Mouse (Mus musculus) layer of hippocampus, postnatal 25 days (tissue): ENCODE measurements around the gene Kcnk1. TPM values are rescaled to one million over a fixed set of nuclear protein-coding genes. Genes with fewer than 3 reads are reported as not detected.

Experiments used
- DNase-seq, 2 experiments: peaks; one replicate each; pipeline ENCODE4 v3.0.0; 2022; ENCODE audit warnings: mixed read lengths in 2 of 2, low spot score in 1 of 2; ENCODE audit errors: extremely low spot score in 1 of 2
- total RNA-seq, 2 experiments: library from RNA; stranded (reverse); gene quantifications; 2 replicates each; pipeline ENCODE4 v1.2.3; 2021

Gene Kcnk1
- total RNA-seq, 2 experiments from 2014 or later: 78.3 to 82.5 TPM

GRCm38 (mm10) chr8:126032776-126033175 lies 37.8 kb downstream of the Kcnk1 start:
- no peak for DNase-seq

- no peak for DNase-seq
These were observed 40.1 kb downstream of the Kcnk1 start for GRCm38 (mm10) chr8:126035046-126035445.

DNA sequence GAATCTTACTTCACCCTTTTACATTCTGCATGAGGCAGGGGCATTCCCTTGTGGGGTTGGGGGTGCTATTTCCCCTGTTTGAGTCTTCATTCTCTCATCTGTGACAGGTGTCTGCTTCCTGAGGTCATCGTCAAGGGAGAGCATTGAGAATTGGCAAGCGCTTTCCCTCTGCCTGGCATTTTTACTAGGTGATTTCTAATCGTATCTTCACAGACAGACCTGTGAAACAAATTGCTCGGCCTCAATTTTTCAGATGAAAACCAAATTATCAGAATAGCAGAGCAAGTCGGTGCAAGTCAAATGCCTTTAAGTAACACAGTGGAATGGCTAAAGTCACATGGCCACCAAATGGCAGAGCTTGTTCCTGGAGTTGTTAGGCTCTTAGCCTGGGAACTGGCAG lies 41.4 kb downstream of the Kcnk1 start:
- DNase-seq: no peak

GRCm38 (mm10) chr8:126045751-126046150 lies 50.8 kb downstream of the Kcnk1 start:
- DNase-seq: no peak

DNA sequence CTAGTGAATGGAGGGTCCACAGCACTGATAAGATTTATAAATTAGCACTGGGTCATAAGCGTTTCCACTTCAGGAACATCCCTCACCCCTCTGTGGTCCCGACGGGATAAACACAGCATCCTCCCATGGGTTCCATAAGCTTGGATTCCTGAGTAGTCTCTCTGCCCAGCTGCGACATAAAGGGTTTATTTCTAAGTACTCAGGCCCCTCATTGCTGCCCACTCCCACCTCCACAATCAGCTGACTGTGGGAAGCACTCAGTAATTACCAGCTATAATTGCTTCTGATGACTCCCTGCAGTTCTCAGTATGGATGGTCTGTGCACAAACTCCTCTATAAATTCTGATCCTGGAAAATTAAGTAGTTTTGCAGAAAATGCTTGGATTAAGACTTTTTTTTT lies 58.9 kb downstream of the Kcnk1 start:
- DNase-seq: no peak

DNA sequence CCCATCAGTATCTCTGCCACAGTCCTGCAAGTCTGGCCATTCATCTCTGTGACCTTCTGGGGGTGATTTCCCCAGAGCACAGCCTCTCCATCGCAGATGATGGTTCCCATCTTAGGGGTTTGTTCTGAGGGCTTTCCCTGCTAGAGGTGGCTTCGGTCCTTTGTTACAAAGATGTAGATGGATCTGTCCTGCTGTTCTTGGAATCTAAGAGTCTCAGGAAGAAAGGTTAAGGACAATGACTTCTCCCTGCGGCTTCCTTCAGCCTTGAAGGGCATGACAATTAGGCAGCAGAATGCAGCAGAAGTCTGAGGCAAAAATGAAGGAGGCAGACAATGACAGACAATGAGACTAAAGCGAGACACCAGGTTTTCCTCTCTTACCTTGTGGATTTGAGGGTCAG lies 63.9 kb downstream of the Kcnk1 start:
- DNase-seq: no peak

DNA sequence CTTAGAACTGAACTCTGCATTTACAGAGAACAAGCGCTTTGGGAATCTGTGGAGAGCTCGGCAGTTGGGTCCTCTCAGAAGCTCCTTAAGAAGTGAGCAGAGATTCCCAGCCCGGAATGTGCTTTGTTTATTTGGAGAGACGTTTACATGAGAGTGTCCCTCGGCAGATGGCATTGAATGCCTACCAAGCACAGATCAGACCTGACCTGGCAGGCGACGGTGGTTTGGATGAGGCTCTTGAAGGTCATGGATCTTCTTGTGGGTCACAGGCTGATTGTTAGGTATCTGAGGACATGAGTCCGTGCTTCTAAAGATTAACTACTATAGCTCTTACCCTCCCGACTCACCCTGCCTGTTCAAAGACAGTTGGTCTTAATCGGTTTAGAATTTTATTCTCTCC lies 67.9 kb downstream of the Kcnk1 start:
- DNase-seq: no peak

GRCm38 (mm10) chr8:126063832-126064409 lies 69.0 kb downstream of the Kcnk1 start:
- DNase-seq: no peak

- no peak for DNase-seq
These were observed 69.7 kb downstream of the Kcnk1 start for GRCm38 (mm10) chr8:126064587-126065145.

GRCm38 (mm10) chr8:126067306-126067705 lies 72.3 kb downstream of the Kcnk1 start:
- no peak for DNase-seq

DNA sequence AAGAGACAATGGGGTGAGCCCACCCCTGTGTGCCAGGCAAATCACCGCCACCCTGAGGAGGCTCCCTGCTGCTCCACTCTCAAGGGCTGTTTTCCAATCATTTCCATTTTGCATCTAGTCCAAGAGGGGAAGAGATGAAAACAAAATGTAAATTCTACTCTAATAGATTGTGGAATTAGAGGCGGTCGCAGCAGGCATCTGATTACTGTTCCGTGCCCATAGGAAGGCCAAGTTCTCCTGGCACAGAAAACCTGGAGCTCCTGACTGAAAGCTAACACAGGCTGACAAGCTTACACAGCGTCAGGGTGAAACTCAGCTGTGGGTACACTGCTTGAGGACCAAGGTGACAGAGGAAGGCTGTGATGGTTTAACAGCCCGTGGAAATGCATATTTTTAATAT lies 73.2 kb downstream of the Kcnk1 start:
- no peak for DNase-seq

GRCm38 (mm10) chr8:126072678-126073077 lies 77.7 kb downstream of the Kcnk1 start:
- no peak for DNase-seq

DNA sequence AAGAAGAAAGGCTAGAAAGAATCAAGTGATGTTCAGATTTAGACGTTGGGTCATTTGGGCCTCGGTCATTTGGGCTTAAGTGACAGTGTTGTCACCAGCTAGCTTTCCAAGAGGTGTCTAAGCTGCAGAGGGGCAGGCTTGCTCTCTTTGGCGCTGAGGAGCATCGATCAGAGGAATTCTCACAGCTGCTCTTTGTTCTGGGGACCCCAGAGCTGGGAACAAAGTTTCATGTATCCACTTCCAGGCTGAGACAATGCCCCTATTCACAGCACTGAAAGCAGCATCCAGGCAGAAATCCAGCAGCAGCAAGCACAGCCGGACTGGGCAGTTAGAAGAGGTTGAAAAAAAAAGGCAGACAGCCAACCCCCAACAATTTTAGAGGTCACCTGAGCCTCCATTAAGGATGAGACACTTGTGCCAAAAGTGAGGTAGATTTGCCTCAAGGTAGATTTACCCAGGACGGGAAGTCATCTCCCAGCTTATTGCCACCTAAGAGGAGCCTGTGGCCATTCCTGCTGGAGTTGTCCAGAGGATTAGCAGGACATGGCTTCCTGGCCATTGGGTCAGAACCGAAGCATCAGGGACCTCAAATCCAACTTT lies 78.3 kb downstream of the Kcnk1 start:
- DNase-seq: no peak

GRCm38 (mm10) chr8:126074111-126074510 lies 79.1 kb downstream of the Kcnk1 start:
- no peak for DNase-seq

- DNase-seq: peak; percentile 76 to 96
These were observed 80.4 kb downstream of the Kcnk1 start for GRCm38 (mm10) chr8:126075400-126075799.

Other genes with a start within 250 kb of the Kcnk1 start
- 10 to 100 TPM; 66.0 to 66.3 TPM for gene Pcnx2, start 96.9 kb upstream of the Kcnk1 start, total RNA-seq
- gene Map3k21, start 84.7 kb upstream of the Kcnk1 start, total RNA-seq: 1 to 10 TPM; 1.1 to 1.5 TPM